Mouse (Mus musculus) cerebellum, adult 18-20 months (tissue): ENCODE results near the gene Mrpl47.
"Not testable (repeated sequence)": the region's sequence is repeated elsewhere in the genome, so short reads cannot be mapped to it uniquely, and the experiment has no call there.

Source experiments
- DNase-seq, 2 experiments: peaks; one replicate each; pipeline ENCODE4 v3.0.0; 2021

Gene Mrpl47

GRCm38 (mm10) chr3:32737172-32737655, at the start of gene Mrpl47:
Gene Mrpl47 (minus strand): TSS chr3:32737605.
- no peak for DNase-seq

GRCm38 (mm10) chr3:32770781-32771180, 33.4 kb upstream of the Mrpl47 start:
- DNase-seq = no peak

- DNase-seq = no peak
Observed at GRCm38 (mm10) chr3:32763902-32764301, 26.5 kb upstream of the Mrpl47 start.

GRCm38 (mm10) chr3:32762962-32763361, 25.6 kb upstream of the Mrpl47 start:
- no peak for DNase-seq

GRCm38 (mm10) chr3:32759212-32759611, 21.8 kb upstream of the Mrpl47 start:
- DNase-seq = no peak

- no peak for DNase-seq
Observed at GRCm38 (mm10) chr3:32754384-32754915, 17.0 kb upstream of the Mrpl47 start.

- peak in 1 of 2 experiments; percentile 16 for DNase-seq
Observed at GRCm38 (mm10) chr3:32749820-32750579, 12.6 kb upstream of the Mrpl47 start.

- no peak for DNase-seq
Observed at GRCm38 (mm10) chr3:32748384-32748783, 11.0 kb upstream of the Mrpl47 start.

GRCm38 (mm10) chr3:32745426-32745825, 8.0 kb upstream of the Mrpl47 start:
- DNase-seq = not testable (repeated sequence)

- no peak for DNase-seq
Observed at GRCm38 (mm10) chr3:32745001-32745400, 7.6 kb upstream of the Mrpl47 start.

- DNase-seq = no peak
Observed at GRCm38 (mm10) chr3:32742276-32742780, 4.9 kb upstream of the Mrpl47 start.

GRCm38 (mm10) chr3:32738549-32738948, 1.1 kb upstream of the Mrpl47 start:
- DNase-seq = no peak

GRCm38 (mm10) chr3:32736244-32737171, 897 bp downstream of the Mrpl47 start, which contains the start of gene Ndufb5:
Gene Ndufb5 (plus strand): TSS chr3:32736990.
- peak; percentile 98 for DNase-seq

GRCm38 (mm10) chr3:32727861-32728260, 9.5 kb downstream of the Mrpl47 start:
- no peak for DNase-seq

GRCm38 (mm10) chr3:32725951-32726350, 11.5 kb downstream of the Mrpl47 start:
- no peak for DNase-seq

- DNase-seq = no peak
Observed at GRCm38 (mm10) chr3:32724191-32724590, 13.2 kb downstream of the Mrpl47 start.

- DNase-seq = no peak
Observed at GRCm38 (mm10) chr3:32718271-32718670, 19.1 kb downstream of the Mrpl47 start.

GRCm38 (mm10) chr3:32717403-32717802, 20.0 kb downstream of the Mrpl47 start:
- not testable (repeated sequence) for DNase-seq

- DNase-seq = no peak
Observed at GRCm38 (mm10) chr3:32713711-32714110, 23.7 kb downstream of the Mrpl47 start.

GRCm38 (mm10) chr3:32709388-32709787, 28.0 kb downstream of the Mrpl47 start:
- no peak for DNase-seq

GRCm38 (mm10) chr3:32708368-32709231, 28.8 kb downstream of the Mrpl47 start:
- peak; percentile 98 to 99 for DNase-seq

- no peak for DNase-seq
Observed at GRCm38 (mm10) chr3:32708052-32708367, 29.4 kb downstream of the Mrpl47 start.
